Mouse (Mus musculus) heart, embryonic 10.5 days (tissue): Measurements from ENCODE around the gene Pum3. TPM values are rescaled to one million over a fixed set of nuclear protein-coding genes. Genes with fewer than 3 reads are reported as not detected.
A peak's percentile ranks its signal among the peaks of the same experiment; 100 is the strongest.

Experiments
- DNase-seq: peaks from one replicate; pipeline ENCODE4 v3.0.0-alpha.2; 2017; ENCODE audit warnings: low spot score
- H3K27ac ChIP-seq: fragments of 300-500 bp; sonication (generic); 2 replicates; pipeline ENCODE4 v1.5.1; 2016; ENCODE audit warnings: mild to moderate bottlenecking
- H3K27me3 ChIP-seq: fragments of 300-500 bp; sonication (generic); 2 replicates; pipeline ENCODE4 v1.6.1; 2016; ENCODE audit warnings: mild to moderate bottlenecking; ENCODE audit not compliant: poor library complexity, insufficient read depth, severe bottlenecking
- H3K36me3 ChIP-seq: fragments of 300-500 bp; sonication (generic); 2 replicates; pipeline ENCODE4 v1.6.1; 2016; ENCODE audit warnings: mild to moderate bottlenecking, moderate library complexity
- H3K4me1 ChIP-seq: fragments of 300-500 bp; sonication (generic); 2 replicates; pipeline ENCODE4 v1.6.1; 2016; ENCODE audit warnings: mild to moderate bottlenecking
- H3K4me3 ChIP-seq: fragments of 300-500 bp; sonication (generic); 2 replicates; pipeline ENCODE4 v1.5.1; 2016; ENCODE audit warnings: mild to moderate bottlenecking, moderate library complexity
- H3K9me3 ChIP-seq: fragments of 300-500 bp; sonication (generic); 2 replicates; pipeline ENCODE4 v1.6.1; 2016; ENCODE audit warnings: mild to moderate bottlenecking, moderate library complexity
- WGBS: fragments of 180-500 bp; shearing (Covaris S2); methylation state at CpG from one replicate; pipeline ENCODE4 v1.1.7; 2016; 5-methylcytosine and 5-hydroxymethylcytosine counted together
- polyA plus RNA-seq: library from polyadenylated mRNA; unstranded; fragments of >200 nt; fragmentation: Nextera tagmentation; extraction: Ambion mirVana; gene quantifications from 2 replicates; pipeline ENCODE4 v1.2.1, GENCODE M21; 2016

Gene Pum3
- polyA plus RNA-seq, result 67.2 and 82.3 TPM in 2 replicates

GRCm38 (mm10) chr19:27429745-27430251, at the start of gene Pum3:
Gene Pum3, minus strand, starts transcription at chr19:27429825.
- peak within 1 kb of the TSS; percentile 86 for H3K27ac ChIP-seq
- H3K27me3 ChIP-seq, result no peaks in the 10 kb centered on the region
- no peaks in the 10 kb centered on the region for H3K9me3 ChIP-seq
- peaks cover 11% of the 10 kb centered on the region for H3K36me3 ChIP-seq
- under 1% methylated on average over 40 of the region's 40 CpGs for WGBS
- peaks cover 15% of the 10 kb centered on the region for H3K4me1 ChIP-seq
- DNase-seq, result peak; percentile 99
- peak within 1 kb of the TSS; percentile 91 for H3K4me3 ChIP-seq

GRCm38 (mm10) chr19:27466691-27467090, 37.1 kb upstream of the Pum3 start:
- Histone ChIP-seq H3K27ac (no peak overlapping the region), H3K36me3 (no peaks in the 10 kb centered on the region), H3K9me3 (no peaks in the 10 kb centered on the region), H3K4me3 (no peak overlapping the region), H3K27me3 (no peaks in the 10 kb centered on the region), H3K4me1 (no peaks in the 10 kb centered on the region)
- 75% methylated on average over 4 of the region's 4 CpGs for WGBS
- DNase-seq, result no peak

GRCm38 (mm10) chr19:27462656-27463055, 33.0 kb upstream of the Pum3 start:
- Histone ChIP-seq H3K27me3 (no peaks in the 10 kb centered on the region), H3K9me3 (no peaks in the 10 kb centered on the region), H3K27ac (no peak overlapping the region), H3K36me3 (no peaks in the 10 kb centered on the region), H3K4me3 (no peak overlapping the region), H3K4me1 (no peaks in the 10 kb centered on the region)
- DNase-seq, result no peak
- WGBS, result 45% methylated on average over 4 of the region's 4 CpGs

DNA sequence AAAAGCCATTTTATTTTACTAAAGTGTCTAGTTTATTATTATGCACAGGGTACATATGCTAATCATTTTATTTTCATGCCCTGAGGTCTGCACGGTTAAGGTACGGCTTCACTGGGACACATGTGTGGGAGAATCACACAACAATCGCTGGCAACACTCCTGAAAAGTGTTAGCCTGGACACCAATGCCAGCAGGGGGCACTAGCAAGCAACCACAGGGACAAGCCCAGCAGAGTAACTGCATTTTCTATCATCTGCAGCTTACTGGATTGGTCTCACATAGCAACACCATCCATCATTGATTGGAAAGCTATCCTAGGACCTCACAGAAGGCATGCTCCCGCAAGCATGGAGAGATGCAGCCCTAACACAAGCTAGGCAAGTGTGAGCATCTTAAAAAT, 20.8 kb upstream of the Pum3 start:
- DNase-seq, result peak; percentile 81
- H3K27me3 ChIP-seq, result no peaks in the 10 kb centered on the region
- H3K36me3 ChIP-seq, result no peaks in the 10 kb centered on the region
- H3K9me3 ChIP-seq, result no peaks in the 10 kb centered on the region
- no peak overlapping the region for H3K4me3 ChIP-seq
- no peak overlapping the region for H3K27ac ChIP-seq
- H3K4me1 ChIP-seq, result no peaks in the 10 kb centered on the region
- 44% methylated on average over 4 of the region's 4 CpGs for WGBS

DNA sequence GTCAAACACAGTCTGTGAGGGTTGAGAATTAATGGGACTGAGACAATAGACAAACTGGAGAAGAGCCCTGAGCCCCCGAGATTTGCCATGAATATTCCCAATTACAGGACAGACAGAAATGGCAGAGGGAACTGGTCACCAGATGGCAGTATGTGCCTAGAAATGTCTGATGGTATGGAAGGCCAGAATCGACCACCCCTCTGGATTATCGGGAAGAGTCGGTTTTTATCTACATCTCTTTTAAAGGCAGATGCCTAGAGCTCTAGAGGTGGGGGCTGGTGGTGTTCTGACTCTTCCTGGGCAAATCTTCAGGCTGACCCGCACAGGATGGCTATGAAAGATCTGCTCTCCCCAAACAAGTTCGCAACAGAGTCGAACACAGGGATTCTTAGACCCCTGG, 17.9 kb upstream of the Pum3 start:
- WGBS, result 30% methylated on average over 7 of the region's 7 CpGs
- DNase-seq, result no peak
- Histone ChIP-seq H3K9me3 (no peaks in the 10 kb centered on the region), H3K27ac (no peak overlapping the region), H3K4me3 (no peak overlapping the region), H3K4me1 (no peaks in the 10 kb centered on the region), H3K36me3 (no peaks in the 10 kb centered on the region), H3K27me3 (no peaks in the 10 kb centered on the region)

- 60% methylated on average over 5 of the region's 5 CpGs for WGBS
- H3K27ac ChIP-seq, result no peak overlapping the region
- no peak for DNase-seq
These were observed 11.5 kb upstream of the Pum3 start for GRCm38 (mm10) chr19:27441106-27441505.

DNA sequence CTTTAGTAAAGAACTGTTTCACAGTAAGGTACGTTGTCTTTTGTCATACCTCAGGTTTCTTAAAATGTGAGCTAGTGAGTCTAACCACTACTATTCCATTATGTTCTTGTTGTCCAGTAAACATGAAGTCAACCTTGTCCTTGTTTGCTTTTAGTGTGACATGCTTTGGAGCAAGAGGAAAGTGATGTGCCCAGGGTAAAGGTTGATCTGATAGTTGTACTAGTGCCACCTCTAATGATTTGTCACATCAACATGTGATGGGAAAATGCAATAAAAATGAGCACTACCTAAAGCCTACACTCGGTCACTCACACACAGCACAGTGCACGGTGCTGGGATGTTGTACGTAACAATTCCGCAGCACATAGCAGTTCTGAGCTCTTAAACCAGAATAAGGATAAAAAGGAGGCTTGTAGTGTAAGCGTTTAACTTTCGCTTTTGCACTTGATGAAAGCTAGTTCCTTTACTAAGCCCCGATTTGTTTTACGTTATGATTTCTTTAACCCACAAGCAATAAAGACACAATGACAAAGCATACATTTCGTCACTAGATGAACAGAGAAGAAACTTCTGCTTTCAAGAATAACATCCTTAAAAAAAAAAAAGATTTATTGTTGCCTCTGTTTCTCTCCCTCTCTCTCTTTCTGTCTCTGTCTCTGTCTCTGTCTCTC, 8.5 kb upstream of the Pum3 start:
- WGBS, result 82% methylated on average over 10 of the region's 10 CpGs
- Histone ChIP-seq H3K36me3 (no peaks in the 10 kb centered on the region), H3K9me3 (no peaks in the 10 kb centered on the region)

More at GRCm38 (mm10) chr19:27441106-27441505, 11.5 kb upstream of the Pum3 start:
- Histone ChIP-seq H3K9me3 (no peaks in the 10 kb centered on the region), H3K27me3 (no peaks in the 10 kb centered on the region), H3K36me3 (no peaks in the 10 kb centered on the region), H3K4me3 (no peak overlapping the region), H3K4me1 (no peaks in the 10 kb centered on the region)

GRCm38 (mm10) chr19:27430406-27430805, 781 bp upstream of the Pum3 start:
- no peaks in the 10 kb centered on the region for H3K27me3 ChIP-seq
- H3K27ac ChIP-seq, result peak overlapping the region; percentile 86
- H3K36me3 ChIP-seq, result peaks cover 5% of the 10 kb centered on the region
- peaks cover 15% of the 10 kb centered on the region for H3K4me1 ChIP-seq
- DNase-seq, result no peak
- no peaks in the 10 kb centered on the region for H3K9me3 ChIP-seq
- WGBS, result 3% methylated on average over 10 of the region's 10 CpGs
- peak overlapping the region; percentile 91 for H3K4me3 ChIP-seq

More for the DNA sequence above, 8.5 kb upstream of the Pum3 start:
- Histone ChIP-seq H3K27me3 (no peaks in the 10 kb centered on the region), H3K4me1 (no peaks in the 10 kb centered on the region), H3K27ac (no peak overlapping the region), H3K4me3 (no peak overlapping the region)
- DNase-seq, result no peak

- peaks cover 15% of the 10 kb centered on the region for H3K4me1 ChIP-seq
- H3K27ac ChIP-seq, result peak overlapping the region; percentile 86
- no peaks in the 10 kb centered on the region for H3K27me3 ChIP-seq
- peaks cover 16% of the 10 kb centered on the region for H3K36me3 ChIP-seq
- no peaks in the 10 kb centered on the region for H3K9me3 ChIP-seq
- H3K4me3 ChIP-seq, result peak overlapping the region; percentile 91
- DNase-seq, result no peak
- WGBS, result under 1% methylated on average over 16 of the region's 16 CpGs
These were observed 344 bp downstream of the Pum3 start for GRCm38 (mm10) chr19:27429281-27429680.

GRCm38 (mm10) chr19:27427865-27428264, 1.8 kb downstream of the Pum3 start:
- no peak overlapping the region for H3K27ac ChIP-seq
- peaks cover 30% of the 10 kb centered on the region for H3K36me3 ChIP-seq
- no peak for DNase-seq
- H3K9me3 ChIP-seq, result no peaks in the 10 kb centered on the region
- no peaks in the 10 kb centered on the region for H3K27me3 ChIP-seq
- no peak overlapping the region for H3K4me3 ChIP-seq
- peaks cover 15% of the 10 kb centered on the region for H3K4me1 ChIP-seq
- WGBS, result 84% methylated on average over 2 of the region's 2 CpGs

- H3K4me3 ChIP-seq, result no peak overlapping the region
- no peak for DNase-seq
These were observed 3.2 kb downstream of the Pum3 start for GRCm38 (mm10) chr19:27426451-27426850.

DNA sequence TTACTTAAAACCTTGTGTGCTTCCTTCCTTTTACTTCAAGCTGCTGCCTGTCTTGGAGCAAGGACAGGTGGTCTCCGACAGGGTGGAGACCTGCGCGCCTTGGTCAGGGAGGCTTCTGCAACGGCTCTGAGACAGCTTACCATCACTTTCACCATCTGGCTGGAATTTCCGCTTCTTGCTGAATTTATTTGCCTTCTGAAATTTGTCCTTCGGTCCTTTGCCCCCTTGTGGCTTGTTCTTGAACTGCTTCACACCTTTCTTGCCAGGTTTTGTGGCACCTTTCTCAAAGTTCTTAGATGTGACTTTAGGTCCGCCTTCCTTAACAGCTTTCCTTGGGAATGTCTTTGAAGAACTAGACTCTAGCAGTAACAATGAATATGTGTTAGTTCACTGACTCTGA, 4.0 kb downstream of the Pum3 start:
- H3K9me3 ChIP-seq, result no peaks in the 10 kb centered on the region
- H3K27ac ChIP-seq, result no peak overlapping the region
- H3K36me3 ChIP-seq, result peaks cover 51% of the 10 kb centered on the region
- no peak overlapping the region for H3K4me3 ChIP-seq
- no peak for DNase-seq
- H3K4me1 ChIP-seq, result peaks cover 9% of the 10 kb centered on the region
- WGBS, result 87% methylated on average over 7 of the region's 7 CpGs
- no peaks in the 10 kb centered on the region for H3K27me3 ChIP-seq

More at GRCm38 (mm10) chr19:27426451-27426850, 3.2 kb downstream of the Pum3 start:
- no peaks in the 10 kb centered on the region for H3K27me3 ChIP-seq
- WGBS, result 91% methylated on average over 1 of the region's 1 CpGs
- H3K36me3 ChIP-seq, result peaks cover 43% of the 10 kb centered on the region
- no peaks in the 10 kb centered on the region for H3K9me3 ChIP-seq
- H3K27ac ChIP-seq, result no peak overlapping the region
- peaks cover 15% of the 10 kb centered on the region for H3K4me1 ChIP-seq

GRCm38 (mm10) chr19:27417375-27417774, 12.2 kb downstream of the Pum3 start:
- no peak overlapping the region for H3K27ac ChIP-seq
- DNase-seq, result no peak
- H3K36me3 ChIP-seq, result peaks cover 81% of the 10 kb centered on the region
- H3K27me3 ChIP-seq, result no peaks in the 10 kb centered on the region
- no peaks in the 10 kb centered on the region for H3K4me1 ChIP-seq
- H3K9me3 ChIP-seq, result no peaks in the 10 kb centered on the region
- 94% methylated on average over 4 of the region's 4 CpGs for WGBS
- H3K4me3 ChIP-seq, result no peak overlapping the region
